Mouse (Mus musculus) ovary, adult 2 months (tissue): ENCODE results near the gene Fancc. TPM values are rescaled to one million over a fixed set of nuclear protein-coding genes. Genes with fewer than 3 reads are reported as not detected.

ENCODE experiments used
- polyA plus RNA-seq: library from polyadenylated mRNA; depleted of rRNA; stranded (reverse); fragments of >200 nt; gene quantifications from 2 replicates; pipeline ENCODE4 v1.2.3, GENCODE M21; 2012; rRNA removed

Fancc gene
- 15.5 and 17.9 TPM in 2 replicates for polyA plus RNA-seq

GRCm38 (mm10) chr13:63496646-63497582, at the start of gene Fancc:
Fancc (minus strand) TSS chr13:63497278.

Other genes with a start within 250 kb of the Fancc start
- gene Ptch1, start 76.3 kb upstream of the Fancc start, polyA plus RNA-seq, result 68.6 and 74.1 TPM in 2 replicates